Comparison of ENCODE assay signal across 13 mouse cellular contexts in the genomic region with DNA sequence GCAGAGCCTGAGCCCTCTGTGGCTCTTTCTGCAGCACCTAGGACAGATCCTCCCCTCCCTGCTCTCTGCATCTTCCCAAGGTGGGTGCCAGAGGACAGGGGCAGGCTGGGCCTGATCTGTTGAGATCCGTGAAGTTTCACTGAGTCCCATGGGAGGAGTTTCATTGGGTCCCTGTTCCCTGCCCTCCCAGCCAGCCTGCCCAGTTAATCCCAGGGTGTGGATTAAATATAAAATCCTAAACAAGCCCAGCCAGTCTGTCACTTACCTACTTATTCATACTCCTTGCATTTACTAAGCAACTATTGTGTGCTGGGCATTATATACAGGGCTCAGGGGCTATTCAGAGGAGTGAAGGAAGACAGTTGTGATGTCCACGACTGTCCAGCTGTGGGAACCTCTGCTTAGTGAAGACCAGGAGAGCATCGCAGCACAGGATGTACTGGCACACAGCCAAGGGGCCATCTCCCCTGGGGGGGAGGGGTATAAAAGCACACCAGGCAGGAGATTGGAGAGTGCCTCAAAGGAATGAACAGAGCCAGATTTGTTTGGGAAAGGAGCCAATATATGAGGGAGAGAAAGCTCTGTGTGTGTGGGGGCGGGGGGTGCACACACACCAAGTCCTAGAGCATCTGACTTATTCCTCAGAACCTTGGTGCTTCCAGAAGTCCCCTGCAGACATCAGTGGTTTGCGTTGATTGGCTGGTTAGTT. TPM values are rescaled to one million over a fixed set of nuclear protein-coding genes. Genes with fewer than 3 reads are reported as not detected.
DNase-seq lines count a peak whose midpoint lies in the region; ATAC-seq and TF ChIP-seq lines count a peak whose summit lies in the region.
"Had no signal": no experiment of that assay in that cellular context is flagged by ENCODE, and none has a peak within 500 bp of the region (broad histone marks: within the 10 kb centered on the region; RNA-seq: fewer than 3 reads in every experiment).

No protein-coding gene starts in this region.

- intact Hi-C loops in left cerebral cortex, postnatal 36 days (cut with DNase I), result no loop called here

- no peak for TF ChIP-seq POLR2A in cortical plate, adult 2 months (IDR thresholded peaks at IDR 0.05; ENCODE audit: extremely low read depth, insufficient read depth, low read length)

- H3K27ac ChIP-seq in intestine, embryonic 16.5 days (ENCODE audit: low read length), result 0 out of 2 replicates have a peak overlapping the region, but pooled peaks have one; percentile 7
- no peak overlapping the region for H3K27ac ChIP-seq in intestine, postnatal 0 days (ENCODE audit: low read depth, low read length)
- peak overlapping the region; percentile 60; the same call in 1 of the 2 replicates for H3K27ac ChIP-seq in cortical plate, adult 2 months (ENCODE audit: insufficient read depth, low read length)
- H3K27ac ChIP-seq in limb, embryonic 10.5 days, result peak overlapping the region; percentile 31; the same call in 1 of the 2 replicates

- H3K4me3 ChIP-seq in intestine, embryonic 16.5 days (ENCODE audit: low read length), result no peak overlapping the region
- no peak overlapping the region for H3K4me3 ChIP-seq in intestine, postnatal 0 days (ENCODE audit: low read depth, low read length)
- H3K4me3 ChIP-seq in cortical plate, adult 2 months (ENCODE audit: insufficient read depth, low read length), result no peak overlapping the region
- H3K4me3 ChIP-seq in limb, embryonic 10.5 days, result no peak overlapping the region

- H3K36me3 ChIP-seq in intestine, embryonic 16.5 days (ENCODE audit: control insufficient read depth, insufficient read depth, low read length), result no peaks in the 10 kb centered on the region
- H3K36me3 ChIP-seq in intestine, postnatal 0 days (ENCODE audit: control insufficient read depth, insufficient read depth), result no peaks in the 10 kb centered on the region
- no peaks in the 10 kb centered on the region for H3K36me3 ChIP-seq in limb, embryonic 10.5 days

- H3K9me3 ChIP-seq in intestine, embryonic 16.5 days (ENCODE audit: control insufficient read depth, low read length), result no peaks in the 10 kb centered on the region
- no peaks in the 10 kb centered on the region for H3K9me3 ChIP-seq in intestine, postnatal 0 days (ENCODE audit: control insufficient read depth)
- no peaks in the 10 kb centered on the region for H3K9me3 ChIP-seq in limb, embryonic 10.5 days (replicated peaks)

- H3K4me1 ChIP-seq in intestine, embryonic 16.5 days (ENCODE audit: control insufficient read depth, insufficient read depth, low read length), result peaks cover 35% of the 10 kb centered on the region
- H3K4me1 ChIP-seq in intestine, postnatal 0 days (replicated peaks; ENCODE audit: control insufficient read depth, insufficient read depth, low read length), result peaks cover 16% of the 10 kb centered on the region
- peaks cover 9% of the 10 kb centered on the region for H3K4me1 ChIP-seq in cortical plate, adult 2 months (ENCODE audit: control insufficient read depth, insufficient read depth, low read length)
- H3K4me1 ChIP-seq in limb, embryonic 10.5 days, result peaks cover 81% of the 10 kb centered on the region

- H3K4me2 ChIP-seq in intestine, embryonic 16.5 days (ENCODE audit: low read depth, low read length), result no peak overlapping the region
- H3K4me2 ChIP-seq in intestine, postnatal 0 days (replicated peaks; ENCODE audit: low read depth), result no peak overlapping the region

- WGBS in intestine, embryonic 16.5 days, result 38% methylated on average over 5 of the region's 5 CpGs
- WGBS in intestine, postnatal 0 days, result 60% methylated on average over 5 of the region's 5 CpGs
- WGBS in limb, embryonic 10.5 days, result 72% methylated on average over 5 of the region's 5 CpGs

- H3K9ac ChIP-seq in intestine, embryonic 16.5 days (ENCODE audit: low read depth, low read length), result no peak overlapping the region
- H3K9ac ChIP-seq in intestine, postnatal 0 days (ENCODE audit: low read depth, low read length), result no peak overlapping the region

- H3K27me3 ChIP-seq in intestine, embryonic 16.5 days (replicated peaks; ENCODE audit: control insufficient read depth, insufficient read depth, low read length), result 0 out of 2 replicates have a peak, but pooled peaks cover 4% of the 10 kb centered on the region
- 0 out of 2 replicates have a peak, but pooled peaks cover 3% of the 10 kb centered on the region for H3K27me3 ChIP-seq in intestine, postnatal 0 days (replicated peaks; ENCODE audit: control insufficient read depth, insufficient read depth, low read length)
- peaks cover 97% of the 10 kb centered on the region for H3K27me3 ChIP-seq in limb, embryonic 10.5 days (ENCODE audit: low read depth, poor library complexity, severe bottlenecking)

- DNase-seq in MN1 (ENCODE audit: low spot score), result peak; percentile 76
- no peak for DNase-seq in limb, embryonic 10.5 days (ENCODE audit: low spot score)
- no peak for DNase-seq in adrenal gland, postnatal 10 days
- no peak for DNase-seq in left cerebral cortex, postnatal 36 days (ENCODE audit: low spot score in 2 of 2)
- no peak for DNase-seq in frontal cortex, adult 2 months (ENCODE audit: extremely low spot score in 1 of 2, low spot score in 1 of 2)
- DNase-seq: adrenal gland, postnatal 36 days; cerebellum, adult 11-12 months; lung, postnatal 10 days had no signal

- ATAC-seq in intestine, embryonic 16.5 days, result no peak
- ATAC-seq in intestine, postnatal 0 days, result no peak

- TF ChIP-seq CTCF in intestine, postnatal 0 days (IDR thresholded peaks at IDR 0.05; ENCODE audit: low read depth), result no peak
- no peak for TF ChIP-seq CTCF in cortical plate, adult 2 months (IDR thresholded peaks at IDR 0.05; ENCODE audit: extremely low read depth, insufficient read depth, low read length)

RNA-seq across cellular contexts. Expression of gene Flrt1, which starts 36.8 kb away (rescaled TPM):
- polyA plus RNA-seq in intestine, embryonic 16.5 days (2015; fragmentation: Nextera tagmentation; extraction: Ambion mirVana), result 1.6 and 1.9 TPM in 2 replicates
- polyA plus RNA-seq in intestine, postnatal 0 days (2015; fragmentation: Nextera tagmentation; extraction: Ambion mirVana), result 0.75 and 0.82 TPM in 2 replicates
- polyA plus RNA-seq in cortical plate, adult 2 months (2012; rRNA removed), result 8.2 and 9.2 TPM in 2 replicates
- polyA plus RNA-seq in limb, embryonic 10.5 days (2016; fragmentation: Nextera tagmentation; extraction: Ambion mirVana), result 0.54 and 1.6 TPM in 2 replicates
- total RNA-seq in adrenal gland, postnatal 10 days (2021), result 1 to 10 TPM; 1.1 to 2.0 TPM
- 10 to 100 TPM; 36.2 to 41.7 TPM for total RNA-seq in left cerebral cortex, postnatal 36 days (2021)
- polyA plus RNA-seq in frontal cortex, adult 2 months (2012; rRNA removed), result 8.1 TPM in 2 replicates
- total RNA-seq: CH12.LX; hematopoietic stem cell, adult 5-6 weeks had no signal
